Mouse (Mus musculus) lung, embryonic 14.5 days (tissue): ENCODE results near the gene Zglp1. TPM values are rescaled to one million over a fixed set of nuclear protein-coding genes. Genes with fewer than 3 reads are reported as not detected.

ENCODE experiments used
- ATAC-seq: fragments of 200-750 bp; cut with Nextera tagmentation; 2 replicates; pipeline ENCODE4 v1.8.0; 2017; ENCODE audit warnings: mild to moderate bottlenecking, moderate TSS enrichment, moderate library complexity; ENCODE audit not compliant: insufficient read depth
- DNase-seq: peaks from one replicate; pipeline ENCODE4 v3.0.0-alpha.2; 2015
- H3K27ac ChIP-seq: fragments of 300-500 bp; sonication (generic); 2 replicates; pipeline ENCODE4 v1.5.1; 2014; ENCODE audit warnings: low read depth, mild to moderate bottlenecking, moderate library complexity
- H3K27me3 ChIP-seq: fragments of 300-500 bp; sonication (generic); 2 replicates; pipeline ENCODE4 v1.6.1; 2014; ENCODE audit warnings: low read length, control low read depth; ENCODE audit not compliant: insufficient read depth
- H3K36me3 ChIP-seq: fragments of 300-500 bp; sonication (generic); 2 replicates; pipeline ENCODE4 v1.6.1; 2014; ENCODE audit warnings: control low read depth; ENCODE audit not compliant: insufficient read depth
- H3K4me1 ChIP-seq: fragments of 300-500 bp; sonication (generic); 2 replicates; pipeline ENCODE4 v1.6.1; 2014; ENCODE audit warnings: antibody characterized with exemption, control low read depth; ENCODE audit not compliant: insufficient read depth
- H3K4me2 ChIP-seq: fragments of 300-500 bp; sonication (generic); 2 replicates; pipeline ENCODE4 v1.6.1; 2014; ENCODE audit warnings: mild to moderate bottlenecking
- H3K4me3 ChIP-seq: fragments of 300-500 bp; sonication (generic); 2 replicates; pipeline ENCODE4 v1.5.1; 2014; ENCODE audit warnings: low read depth, low read length
- H3K9ac ChIP-seq: fragments of 300-500 bp; sonication (generic); 2 replicates; pipeline ENCODE4 v1.6.1; 2014
- H3K9me3 ChIP-seq: fragments of 300-500 bp; sonication (generic); 2 replicates; pipeline ENCODE4 v1.6.1; 2016; ENCODE audit warnings: low read depth, low read length, control low read depth
- CTCF ChIP-seq: IDR thresholded peaks from 2 replicates; pipeline ENCODE4 v1.5.1; 2016; ENCODE audit warnings: antibody characterized with exemption, low read depth
- WGBS: fragments of 180-500 bp; shearing (Covaris S2); extraction: QIAGEN DNeasy Blood & Tissue Kit; methylation state at CpG from one replicate; pipeline ENCODE4 v1.1.7; 2014; 5-methylcytosine and 5-hydroxymethylcytosine counted together
- microRNA counts: library from miRNA; unstranded; fragments of <30 nt; microRNA quantifications from one replicate; lab custom pipeline; 2016
- microRNA-seq: library from miRNA; unstranded; fragments of <30 nt; microRNA quantifications from one replicate; pipeline ENCODE4, GENCODE M21; 2016; ENCODE audit warnings: borderline number of aligned reads
- polyA plus RNA-seq: library from polyadenylated mRNA; unstranded; fragments of >200 nt; fragmentation: Nextera tagmentation; extraction: Ambion mirVana; gene quantifications from 2 replicates; pipeline ENCODE4 v1.2.1, GENCODE M21; 2014

Zglp1 gene
- polyA plus RNA-seq, 1 experiment from 2014 or later, result not detected

GRCm38 (mm10) chr9:21017177-21017575 is 49.7 kb downstream of the Zglp1 start:
- 27% methylated on average over 4 of the region's 4 CpGs for WGBS
- H3K27me3 ChIP-seq, result peaks cover 35% of the 10 kb centered on the region
- ATAC-seq (no peak), DNase-seq (no peak)
- no peak for TF ChIP-seq CTCF
- peaks cover 3% of the 10 kb centered on the region; the same call in 1 of the 2 replicates for H3K4me1 ChIP-seq
- H3K27ac ChIP-seq, result no peak overlapping the region
- H3K9me3 ChIP-seq, result no peaks in the 10 kb centered on the region
- peak overlapping the region; percentile 72 for H3K4me2 ChIP-seq
- H3K9ac ChIP-seq, result no peak overlapping the region
- peak overlapping the region; percentile 42 for H3K4me3 ChIP-seq
- 0 out of 2 replicates have a peak, but pooled peaks cover 4% of the 10 kb centered on the region for H3K36me3 ChIP-seq

- Histone ChIP-seq H3K27me3 (peaks cover 35% of the 10 kb centered on the region), H3K36me3 (0 out of 2 replicates have a peak, but pooled peaks cover 4% of the 10 kb centered on the region), H3K4me3 (peak overlapping the region; percentile 42), H3K9me3 (no peaks in the 10 kb centered on the region), H3K4me2 (peak overlapping the region; percentile 72), H3K27ac (no peak overlapping the region), H3K9ac (peak overlapping the region; percentile 42; the same call in 1 of the 2 replicates), H3K4me1 (peaks cover 3% of the 10 kb centered on the region; the same call in 1 of the 2 replicates)
- 5% methylated on average over 17 of the region's 17 CpGs for WGBS
- ATAC-seq (no peak), DNase-seq (no peak)
- TF ChIP-seq CTCF, result no peak
Observed at GRCm38 (mm10) chr9:21016331-21017176, 50.3 kb downstream of the Zglp1 start.

- Histone ChIP-seq H3K4me2 (peak within 1 kb of the TSS; percentile 72), H3K27ac (peak within 1 kb of the TSS; percentile 36), H3K4me3 (peak within 1 kb of the TSS; percentile 42), H3K36me3 (0 out of 2 replicates have a peak, but pooled peaks cover 4% of the 10 kb centered on the region), H3K27me3 (peaks cover 35% of the 10 kb centered on the region), H3K4me1 (peaks cover 3% of the 10 kb centered on the region; the same call in 1 of the 2 replicates), H3K9ac (peak within 1 kb of the TSS; percentile 42), H3K9me3 (no peaks in the 10 kb centered on the region)
- DNase-seq (peak; percentile 69), ATAC-seq (peak; percentile 48)
- under 1% methylated on average over 30 of the region's 30 CpGs for WGBS
- no peak for TF ChIP-seq CTCF
Observed at GRCm38 (mm10) chr9:21015571-21016130, 51.2 kb downstream of the Zglp1 start, which contains the start of gene Icam1. Icam1 (plus strand) TSS chr9:21015985.

- ATAC-seq, result peak; percentile 35; the same call in 1 of the 2 replicates
- Histone ChIP-seq H3K9me3 (no peaks in the 10 kb centered on the region), H3K27me3 (peaks cover 35% of the 10 kb centered on the region), H3K4me2 (peak overlapping the region; percentile 72), H3K27ac (peak overlapping the region; percentile 36), H3K4me3 (peak overlapping the region; percentile 42), H3K9ac (peak overlapping the region; percentile 42; the same call in 1 of the 2 replicates), H3K4me1 (peaks cover 3% of the 10 kb centered on the region; the same call in 1 of the 2 replicates), H3K36me3 (no peaks in the 10 kb centered on the region)
- peak; percentile 62 for DNase-seq
- 3% methylated on average over 29 of the region's 29 CpGs for WGBS
- TF ChIP-seq CTCF, result no peak
Observed at GRCm38 (mm10) chr9:21014691-21015570, 52.0 kb downstream of the Zglp1 start.

MicroRNAs within 50 kb of the gene (microRNA counts, 519-probe panel; counts per million panel counts)
- 3,168 counts per million, percentile 61 among the panel's probes with 10 or more counts for microRNA mmu-miR-1900 (lab: Ali Mortazavi, UCI)

Small RNA genes within 50 kb of the gene (microRNA-seq; reads per million reads assigned to microRNA genes)
- not detected for gene Mir1900
- not detected for gene Mir7082

Other genes with a start within 250 kb of the Zglp1 start
- not detected in 2 replicates for gene Rdh8, start 248.6 kb downstream of the Zglp1 start, polyA plus RNA-seq
- 8.0 and 9.4 TPM in 2 replicates for gene A230050P20Rik, start 198.5 kb downstream of the Zglp1 start, polyA plus RNA-seq
- gene Angptl6, start 187.4 kb downstream of the Zglp1 start, polyA plus RNA-seq, result 1.9 and 2.9 TPM in 2 replicates
- gene Ppan, start 178.9 kb downstream of the Zglp1 start, polyA plus RNA-seq, result 77.3 and 83.6 TPM in 2 replicates
- 295 and 296 TPM in 2 replicates for gene Eif3g, start 168.5 kb downstream of the Zglp1 start, polyA plus RNA-seq
- 77.0 and 82.1 TPM in 2 replicates for gene Dnmt1, start 107.2 kb downstream of the Zglp1 start, polyA plus RNA-seq
- gene S1pr2, start 90.3 kb downstream of the Zglp1 start, polyA plus RNA-seq, result 58.0 and 62.3 TPM in 2 replicates
- 156 and 166 TPM in 2 replicates for gene Mrpl4, start 64.4 kb downstream of the Zglp1 start, polyA plus RNA-seq
- gene Icam1, start 51.1 kb downstream of the Zglp1 start, polyA plus RNA-seq, result 33.6 and 41.5 TPM in 2 replicates
- gene Icam4, start 37.7 kb downstream of the Zglp1 start, polyA plus RNA-seq, result 1.5 TPM in 2 replicates
- 0.09 and 0.31 TPM in 2 replicates for gene Icam5, start 35.0 kb downstream of the Zglp1 start, polyA plus RNA-seq
- 0.22 and 0.78 TPM in 2 replicates for gene Gm49373, start 6.0 kb upstream of the Zglp1 start, polyA plus RNA-seq
- gene Fdx1l, start 6.5 kb upstream of the Zglp1 start, polyA plus RNA-seq, result 59.4 and 66.1 TPM in 2 replicates
- 2.3 and 3.0 TPM in 2 replicates for gene Gm38431, start 24.9 kb upstream of the Zglp1 start, polyA plus RNA-seq
- 106 and 113 TPM in 2 replicates for gene Raver1, start 24.9 kb upstream of the Zglp1 start, polyA plus RNA-seq
- gene Tyk2, start 64.2 kb upstream of the Zglp1 start, polyA plus RNA-seq, result 9.5 and 12.5 TPM in 2 replicates
- gene Cdc37, start 82.9 kb upstream of the Zglp1 start, polyA plus RNA-seq, result 352 and 353 TPM in 2 replicates
- 8.4 and 9.4 TPM in 2 replicates for gene Pde4a, start 98.6 kb upstream of the Zglp1 start, polyA plus RNA-seq
- 42.8 and 44.6 TPM in 2 replicates for gene Keap1, start 172.3 kb upstream of the Zglp1 start, polyA plus RNA-seq
- not detected in 2 replicates for gene S1pr5, start 181.3 kb upstream of the Zglp1 start, polyA plus RNA-seq
- gene Atg4d, start 198.2 kb upstream of the Zglp1 start, polyA plus RNA-seq, result 33.7 and 34.7 TPM in 2 replicates
- gene Kri1, start 220.9 kb upstream of the Zglp1 start, polyA plus RNA-seq, result 12.2 and 14.3 TPM in 2 replicates
- 45.3 and 48.1 TPM in 2 replicates for gene Cdkn2d, start 224.3 kb upstream of the Zglp1 start, polyA plus RNA-seq
- gene Ap1m2, start 245.2 kb upstream of the Zglp1 start, polyA plus RNA-seq, result 45.7 and 45.8 TPM in 2 replicates